Mouse (Mus musculus) NIH3T3 (cell line): ENCODE measurements around the gene Pnpo.

Experiments used
- DNase-seq: peaks from one replicate; pipeline ENCODE4 v3.0.0-alpha.2; 2012; ENCODE audit warnings: low read depth

Pnpo gene

DNA sequence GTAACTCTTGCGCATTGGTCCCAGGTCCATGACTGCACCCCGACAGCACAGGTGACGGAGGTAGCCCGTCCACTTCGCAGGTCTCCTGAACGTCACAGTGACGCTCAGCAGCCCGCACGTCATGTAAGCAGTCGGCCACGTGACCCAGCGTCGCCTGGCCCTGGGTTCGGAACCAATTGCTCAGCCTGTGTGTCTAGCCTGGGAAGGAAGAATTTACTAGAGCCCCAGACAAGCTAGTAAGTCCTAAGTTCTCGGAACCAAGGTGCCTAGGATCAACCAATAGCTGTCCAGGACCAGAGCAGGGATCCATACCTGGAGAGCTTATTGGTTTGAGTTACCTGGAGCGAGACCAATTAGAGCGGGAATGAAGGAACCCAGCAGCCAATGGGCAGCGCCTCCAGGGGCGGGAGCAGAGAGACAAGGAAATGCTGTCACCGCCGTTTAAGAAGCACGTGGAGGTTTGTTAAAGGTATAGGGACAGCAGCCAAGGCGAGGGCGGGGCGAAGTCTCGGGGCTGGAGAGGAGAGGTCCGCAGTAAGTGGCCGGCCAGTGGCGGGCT, at the start of gene Pnpo:
Pnpo (minus strand) TSS at position 241 of the 559 bp plus-strand sequence.
- peak; percentile 91 for DNase-seq

DNA sequence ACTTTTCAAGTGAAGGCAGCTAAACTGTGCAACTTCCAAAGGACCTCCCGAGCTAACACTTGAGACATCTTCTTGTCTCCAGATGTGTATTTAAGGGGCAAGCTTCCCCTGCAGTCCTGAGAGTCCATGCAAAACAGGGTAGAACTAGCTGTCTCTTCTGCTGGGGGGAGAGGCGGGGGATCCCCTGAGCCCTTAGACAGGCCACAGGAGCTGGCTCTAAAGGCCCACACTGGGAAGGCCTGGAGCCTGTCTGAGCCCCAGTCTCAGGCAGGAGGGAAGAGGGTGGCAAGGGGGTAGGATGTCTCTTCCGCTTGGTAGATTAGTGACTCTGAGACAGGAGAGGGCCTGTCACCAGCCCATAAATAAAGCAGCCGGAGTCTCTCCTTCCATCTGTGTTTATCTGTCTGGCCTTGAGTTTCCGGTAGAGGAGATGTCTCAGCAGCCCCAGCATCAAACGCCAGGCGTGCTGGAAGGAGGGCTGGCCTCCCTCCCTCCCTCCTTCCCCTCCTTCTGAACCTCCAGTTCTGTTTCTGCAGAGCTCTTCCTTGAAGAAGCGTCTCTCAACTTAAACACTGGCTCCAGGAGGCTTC, 49.0 kb upstream of the Pnpo start:
- no peak for DNase-seq

DNA sequence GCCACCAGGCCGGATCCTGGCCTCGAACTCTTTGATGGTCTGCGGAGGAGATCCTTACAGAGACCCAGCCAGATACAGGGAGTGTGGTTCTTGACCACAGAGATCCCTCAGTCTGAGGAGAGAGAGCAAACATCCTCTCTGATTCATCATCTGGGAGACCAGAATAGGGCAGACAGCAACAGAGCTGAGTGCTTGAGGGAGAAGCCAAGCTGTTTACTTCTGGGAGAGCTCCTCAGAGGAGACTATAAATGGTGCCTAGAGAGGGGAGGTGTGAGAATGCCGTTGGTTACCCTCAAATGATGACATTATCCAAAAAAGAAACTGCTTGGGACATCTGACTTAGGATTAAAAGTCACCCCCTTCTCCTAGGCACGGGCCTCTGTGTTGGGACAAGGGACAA, 47.7 kb upstream of the Pnpo start:
- no peak for DNase-seq

DNA sequence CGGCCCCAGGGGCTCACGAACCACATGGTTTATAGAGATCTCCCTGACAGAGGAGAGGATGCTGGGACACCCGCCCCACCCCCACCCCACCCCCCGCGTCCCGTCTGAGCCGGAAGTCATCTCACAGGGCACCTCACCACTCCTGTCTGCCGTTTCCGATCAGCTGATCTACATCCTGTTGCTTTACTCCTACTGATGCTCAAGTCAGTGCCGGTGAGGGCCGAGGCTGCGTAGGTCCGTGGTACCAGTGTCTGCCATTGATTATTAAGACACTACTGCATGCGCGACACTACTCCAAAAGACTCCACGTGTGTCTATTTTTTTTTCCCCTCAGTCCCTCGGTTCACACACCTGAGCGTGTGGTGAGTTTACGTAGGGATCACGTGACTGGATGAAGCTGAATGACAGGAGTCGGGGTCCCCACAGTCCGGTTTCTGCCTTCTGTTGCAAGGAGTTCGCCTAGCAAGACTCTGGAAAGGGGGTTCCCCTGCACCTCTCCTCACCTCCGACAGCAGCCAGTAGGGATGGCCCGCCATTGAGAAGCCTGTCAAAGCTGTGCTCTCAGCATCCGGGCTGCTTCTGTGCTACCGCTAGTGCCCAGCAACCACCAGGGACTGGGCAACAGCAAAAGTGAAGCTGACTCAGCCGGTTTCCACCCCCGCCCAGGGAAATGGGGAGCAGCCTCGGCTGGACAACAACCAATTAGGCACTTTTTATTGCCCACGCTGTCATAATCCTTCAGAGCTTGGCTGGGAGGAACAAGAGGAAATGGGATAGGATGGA, 44.3 kb upstream of the Pnpo start:
- DNase-seq = peak; percentile 72

DNA sequence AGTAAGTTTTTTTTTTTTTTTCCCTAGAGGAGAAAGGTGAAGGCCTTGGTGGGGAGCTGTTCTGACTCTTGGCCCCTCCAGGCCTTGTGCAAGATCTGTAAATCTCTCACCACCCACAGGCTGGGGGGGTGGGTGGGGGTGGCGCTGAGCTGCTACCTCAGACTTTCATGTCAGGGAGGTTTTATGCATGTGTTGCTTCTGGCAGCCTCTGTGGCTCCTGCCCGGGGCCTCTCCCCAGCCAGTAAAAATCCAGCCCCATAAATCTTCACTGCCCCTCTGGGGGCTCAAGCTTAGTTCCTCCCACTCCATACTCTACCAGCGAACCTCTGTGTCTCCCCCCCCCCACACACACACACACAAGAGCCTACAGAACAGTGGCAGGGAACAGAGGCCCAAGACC, 42.7 kb upstream of the Pnpo start:
- no peak for DNase-seq

DNA sequence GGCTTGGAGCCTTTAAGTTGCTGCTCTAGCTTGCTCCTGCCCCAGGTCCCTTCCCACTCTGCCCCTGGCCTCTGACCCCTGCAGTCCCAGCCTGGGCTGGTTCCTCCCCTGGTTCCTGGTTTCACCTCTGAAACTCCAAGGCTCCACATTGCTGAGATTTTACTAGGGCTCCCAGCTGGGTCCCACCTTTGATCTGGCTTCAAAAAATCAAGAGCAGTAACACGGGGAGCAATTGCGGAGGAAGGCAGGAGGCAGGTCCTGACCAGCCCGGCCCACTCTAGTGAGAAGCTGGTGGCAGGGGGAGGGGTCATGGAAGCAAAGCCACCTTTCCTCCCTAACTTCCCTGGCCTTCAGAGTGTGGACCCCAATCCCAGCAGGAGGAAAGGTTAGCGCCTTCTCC, 41.1 kb upstream of the Pnpo start:
- no peak for DNase-seq

DNA sequence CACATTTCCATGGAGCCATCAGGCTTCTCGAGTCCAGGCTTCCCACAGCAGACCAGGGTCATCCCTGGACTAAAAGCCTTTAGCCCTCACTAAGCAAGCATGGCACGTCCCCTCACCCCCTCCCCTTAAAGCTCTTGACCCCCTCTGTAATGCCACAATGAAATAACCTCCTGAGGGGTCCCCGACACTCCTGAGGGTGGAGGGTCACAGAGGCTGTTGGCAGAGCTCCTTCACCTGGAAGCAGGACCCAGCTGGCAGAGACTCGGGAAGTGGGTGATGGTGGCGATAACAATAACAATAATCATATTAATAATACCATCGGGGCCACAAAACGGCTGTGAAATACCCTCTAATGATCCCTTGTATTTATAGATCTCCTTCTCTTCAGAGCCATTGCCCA, 39.1 kb upstream of the Pnpo start, which contains the start of gene Sp2:
Sp2 (minus strand) TSS at position 101 of the 400 bp plus-strand sequence.
- DNase-seq = no peak

DNA sequence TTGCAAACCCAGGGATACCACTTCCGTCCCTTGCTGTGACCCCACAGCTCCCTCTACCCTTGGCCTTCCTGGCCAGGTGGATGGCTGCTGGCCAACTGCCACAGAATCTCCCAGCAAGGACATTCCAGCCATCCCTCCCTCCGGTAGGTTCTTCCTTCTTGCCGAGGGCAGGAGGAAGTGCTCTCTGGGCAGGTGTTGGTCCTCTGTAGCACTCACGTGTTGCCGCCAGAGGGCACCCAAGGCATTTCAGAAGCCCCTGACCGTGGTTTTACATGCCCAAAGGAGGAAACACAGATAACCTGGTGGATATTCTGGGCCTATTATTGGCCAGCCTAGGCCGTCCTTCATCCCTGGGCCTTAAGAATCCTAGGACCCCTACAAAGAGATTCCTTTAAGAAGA, 38.6 kb upstream of the Pnpo start:
- peak; percentile 91 for DNase-seq

DNA sequence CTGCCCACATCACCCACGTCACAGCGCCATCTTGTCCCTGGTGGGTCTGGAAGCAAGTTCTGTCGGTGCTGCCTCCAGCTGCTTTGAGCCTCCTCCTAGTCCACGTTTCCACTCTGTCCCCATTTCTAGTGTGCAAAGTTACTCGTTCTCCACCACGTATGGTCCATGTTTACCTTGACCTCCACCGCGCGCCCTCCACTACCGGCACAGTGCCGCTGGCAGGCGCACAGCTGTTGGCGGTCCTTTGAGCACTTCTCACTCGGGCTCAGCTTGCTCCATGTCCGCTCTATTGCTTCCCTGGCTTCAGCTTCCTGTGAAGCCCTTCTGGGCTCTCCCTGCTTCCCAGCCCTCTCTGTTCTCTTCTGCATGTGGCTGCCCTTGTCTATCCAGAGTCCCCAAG, 37.7 kb upstream of the Pnpo start:
- no peak for DNase-seq

DNA sequence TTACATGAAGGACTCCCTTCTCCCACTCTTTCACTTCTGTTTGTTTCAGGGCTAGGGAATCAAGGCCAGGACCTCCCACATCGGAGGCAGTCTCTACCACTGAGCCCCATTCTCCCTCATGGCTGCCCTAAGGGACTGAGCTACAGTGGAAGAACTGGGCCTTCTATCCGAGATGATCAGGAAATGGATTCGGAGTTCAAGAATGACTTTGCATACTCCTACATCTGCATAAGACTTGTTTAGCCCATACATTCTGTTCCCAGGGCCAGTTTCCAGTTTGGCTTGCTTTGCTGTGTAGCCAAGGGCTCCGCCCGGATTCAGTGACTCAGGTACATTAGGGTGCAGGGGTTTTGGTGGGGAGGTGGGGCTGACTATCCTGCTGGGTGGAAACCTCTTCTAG, 36.2 kb upstream of the Pnpo start:
- DNase-seq = peak; percentile 48

DNA sequence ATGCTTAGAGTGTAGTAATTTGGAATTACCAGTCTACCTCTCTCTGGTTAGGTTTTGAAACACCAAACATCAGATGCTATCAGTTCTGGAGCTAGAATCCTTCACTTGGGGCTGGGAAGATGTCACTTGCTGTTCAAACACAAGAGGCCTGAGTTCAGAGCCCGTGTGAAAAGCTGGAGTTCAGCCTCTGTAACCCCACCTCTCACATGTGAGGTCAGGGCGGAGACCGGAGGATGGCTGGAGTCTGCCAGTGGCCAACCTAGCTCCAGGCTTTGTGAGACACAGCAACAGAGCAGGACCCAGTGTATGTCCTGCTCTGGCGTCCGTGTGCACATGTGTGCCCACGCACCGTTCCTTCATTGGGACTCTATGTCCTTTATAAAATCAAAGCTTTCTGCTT, 35.5 kb upstream of the Pnpo start:
- DNase-seq = no peak

DNA sequence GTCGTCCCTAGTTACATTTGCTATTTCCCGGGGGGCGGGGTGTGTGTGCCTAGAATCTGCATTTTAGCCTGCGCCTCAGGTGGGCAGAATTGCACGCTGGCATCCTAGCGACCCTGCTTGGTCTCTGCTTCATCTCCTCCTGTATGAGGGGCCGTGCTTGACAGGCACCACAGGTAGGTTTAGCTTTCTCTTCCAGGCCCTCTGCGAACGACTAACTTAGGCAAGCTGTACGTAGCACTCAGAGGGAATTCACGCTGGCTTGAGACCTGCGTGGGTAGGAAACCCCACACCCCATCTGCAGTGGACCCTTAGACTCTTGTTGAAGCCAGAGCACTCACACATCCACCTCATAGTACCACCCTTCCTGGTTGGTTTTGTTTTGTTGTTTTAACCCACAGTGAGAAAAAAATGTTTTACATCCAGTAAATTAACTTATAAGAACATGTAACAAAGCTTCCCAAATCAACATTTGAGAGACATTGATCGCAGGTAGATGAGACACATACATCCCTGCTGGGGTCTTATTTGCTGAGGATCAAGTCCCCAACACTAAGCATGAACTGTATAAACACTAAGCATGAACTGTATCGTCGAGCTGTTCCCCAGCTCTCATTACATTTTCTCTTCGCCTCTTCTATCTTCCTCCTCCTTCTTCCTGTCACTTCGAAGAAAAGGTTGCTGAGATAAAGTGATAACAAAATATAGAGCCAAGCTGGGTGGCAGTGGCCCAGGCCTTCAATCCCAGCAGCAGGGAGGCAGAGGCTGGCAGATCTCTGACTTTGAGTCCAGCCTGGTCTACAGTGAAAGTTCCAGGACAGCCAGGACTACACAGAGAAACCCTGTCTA, 34.8 kb upstream of the Pnpo start:
- DNase-seq = no peak

DNA sequence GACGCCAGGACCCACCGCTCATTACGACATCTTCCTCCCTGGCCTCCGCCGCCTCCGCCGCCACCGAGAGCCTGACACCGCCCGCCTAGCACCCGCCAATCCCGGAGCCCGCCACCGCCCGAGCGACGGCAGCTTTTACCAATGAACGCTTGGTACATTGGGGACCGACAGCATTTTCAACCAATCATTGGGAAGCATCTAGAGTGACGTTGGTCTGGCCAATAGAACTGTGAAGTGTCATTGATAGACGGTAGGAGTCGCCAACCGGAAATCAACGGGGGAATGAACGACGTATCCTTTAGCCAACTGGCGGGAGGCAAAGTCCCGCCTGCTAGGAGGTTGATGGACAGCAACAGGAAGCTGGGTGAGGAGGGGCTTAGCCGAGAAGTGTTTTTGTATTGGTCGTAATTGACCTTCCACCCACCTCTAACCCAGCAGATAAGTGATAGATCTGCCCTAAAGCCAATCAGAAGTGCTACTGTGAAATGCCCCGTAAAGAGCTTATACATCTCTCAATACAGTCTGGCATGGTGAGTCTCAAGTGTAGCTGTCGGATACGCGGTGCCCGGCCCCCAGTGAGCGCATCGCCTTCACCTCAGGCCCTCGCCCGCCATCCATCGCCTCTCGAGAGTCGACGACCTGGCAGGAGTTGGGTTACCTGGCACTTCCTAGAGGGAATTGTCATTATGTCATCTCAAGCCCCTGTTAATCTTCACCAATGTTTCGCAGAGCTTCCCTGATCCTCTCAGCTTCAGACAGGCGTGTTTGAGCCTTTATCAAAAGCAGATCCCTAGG, 34.0 kb upstream of the Pnpo start:
- peak; percentile 99 for DNase-seq

DNA sequence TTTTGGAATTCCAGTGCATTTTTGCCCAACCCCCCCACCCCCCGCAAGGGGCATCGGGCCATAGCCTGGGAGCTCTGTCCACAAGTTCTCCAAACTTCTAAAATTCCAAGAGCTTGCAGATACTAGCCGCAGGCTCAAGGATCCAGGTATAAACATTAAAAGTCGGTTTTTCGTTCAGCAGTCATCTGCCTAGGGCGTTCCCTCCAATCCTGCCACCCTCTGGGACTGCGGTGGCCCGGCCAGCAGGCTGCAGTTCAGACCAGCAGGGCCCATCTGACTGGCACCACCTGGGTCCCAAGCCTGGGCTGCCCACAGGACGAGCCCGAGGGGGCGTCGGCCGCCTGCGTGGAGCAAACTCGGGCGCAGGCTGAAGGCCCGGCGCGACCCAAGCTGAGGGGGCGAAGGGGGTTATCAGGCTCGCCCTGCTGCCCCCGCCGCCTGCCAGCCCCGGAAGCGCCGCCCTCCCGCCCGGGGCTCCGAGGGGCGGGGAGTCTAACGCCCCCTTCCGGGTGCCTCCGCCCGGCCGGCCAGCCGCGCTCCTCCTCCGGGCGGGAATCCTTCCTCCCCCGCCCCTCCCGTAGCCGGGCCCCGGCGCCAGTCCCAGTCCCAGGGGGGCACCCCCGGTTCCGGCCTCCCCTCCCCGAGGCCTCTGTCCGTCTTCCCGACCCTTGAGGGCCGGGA, 33.3 kb upstream of the Pnpo start:
- DNase-seq = peak; percentile 92

DNA sequence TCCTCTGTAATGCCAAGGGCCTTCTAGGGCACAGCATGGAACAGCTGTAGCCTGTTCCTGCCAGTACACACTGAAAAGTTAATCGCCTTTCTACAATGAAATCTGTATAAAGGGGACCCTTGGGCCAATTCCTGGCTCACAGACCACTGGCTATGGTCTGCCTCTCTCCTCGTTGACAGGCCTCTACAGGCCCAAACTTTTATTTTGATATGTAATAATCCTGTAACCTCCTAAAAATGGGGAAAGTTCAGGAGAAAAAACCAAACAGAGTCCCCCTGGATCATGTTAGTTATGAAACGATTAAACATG, 32.5 kb upstream of the Pnpo start:
- DNase-seq = no peak

DNA sequence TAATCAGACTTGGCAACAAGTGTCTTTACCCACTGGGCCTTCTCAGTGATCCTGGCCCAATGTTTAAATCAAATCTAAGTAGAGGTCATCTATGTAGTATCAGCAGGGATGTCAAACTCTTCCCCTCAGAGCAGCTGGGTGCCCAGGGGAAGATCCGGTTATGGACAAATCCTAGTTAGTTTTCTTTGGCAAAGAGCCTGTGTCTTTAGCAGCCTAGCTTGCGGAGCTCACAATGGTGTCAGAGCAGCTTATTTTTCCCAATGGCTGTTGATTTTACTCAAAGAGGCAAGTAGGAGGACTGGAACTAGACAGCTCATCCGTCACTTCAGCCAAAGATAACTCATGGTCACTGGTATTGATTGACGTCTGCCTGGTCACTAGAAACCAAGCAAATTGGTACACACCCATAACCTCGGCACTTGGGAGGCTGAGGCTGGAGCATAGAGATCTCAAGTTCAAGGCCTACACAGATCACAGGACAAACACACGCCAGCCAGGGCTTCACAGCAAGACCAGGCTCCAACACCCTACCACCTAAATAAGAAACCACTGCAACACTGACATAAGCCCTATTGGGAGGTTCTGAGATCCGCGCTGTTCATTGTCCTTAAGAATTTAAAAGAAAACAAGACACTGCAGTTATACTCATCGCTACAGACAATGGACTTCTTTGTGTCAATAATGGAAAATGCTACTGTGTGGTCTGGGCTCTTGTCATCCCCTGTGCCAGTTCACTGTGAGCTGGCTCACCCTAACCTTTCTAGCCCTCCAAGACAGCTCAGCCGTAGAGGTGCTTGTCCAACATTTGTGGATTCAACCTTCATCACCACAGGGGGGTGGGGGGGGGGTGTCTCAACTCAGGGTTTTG, 32.0 kb upstream of the Pnpo start:
- peak; percentile 66 for DNase-seq

DNA sequence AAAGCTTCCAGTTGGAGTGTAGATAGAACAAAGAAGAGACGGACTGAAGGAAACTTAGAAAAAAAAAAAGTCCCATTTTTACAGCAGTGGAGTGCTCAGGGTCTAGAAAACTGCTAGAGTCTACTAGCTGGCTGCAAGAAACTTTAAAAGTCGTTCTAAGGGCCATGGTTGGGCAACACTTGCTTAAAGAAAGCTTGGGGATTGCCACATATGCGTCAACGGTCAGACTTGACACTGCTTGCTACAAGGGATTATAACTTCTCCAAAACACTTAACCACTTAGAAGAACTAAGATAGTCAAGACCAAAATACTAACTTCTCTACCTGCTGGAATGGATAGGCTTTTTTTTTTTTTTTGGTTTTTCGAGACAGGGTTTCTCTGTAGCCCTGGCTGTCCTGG, 31.0 kb upstream of the Pnpo start:
- peak; percentile 61 for DNase-seq

DNA sequence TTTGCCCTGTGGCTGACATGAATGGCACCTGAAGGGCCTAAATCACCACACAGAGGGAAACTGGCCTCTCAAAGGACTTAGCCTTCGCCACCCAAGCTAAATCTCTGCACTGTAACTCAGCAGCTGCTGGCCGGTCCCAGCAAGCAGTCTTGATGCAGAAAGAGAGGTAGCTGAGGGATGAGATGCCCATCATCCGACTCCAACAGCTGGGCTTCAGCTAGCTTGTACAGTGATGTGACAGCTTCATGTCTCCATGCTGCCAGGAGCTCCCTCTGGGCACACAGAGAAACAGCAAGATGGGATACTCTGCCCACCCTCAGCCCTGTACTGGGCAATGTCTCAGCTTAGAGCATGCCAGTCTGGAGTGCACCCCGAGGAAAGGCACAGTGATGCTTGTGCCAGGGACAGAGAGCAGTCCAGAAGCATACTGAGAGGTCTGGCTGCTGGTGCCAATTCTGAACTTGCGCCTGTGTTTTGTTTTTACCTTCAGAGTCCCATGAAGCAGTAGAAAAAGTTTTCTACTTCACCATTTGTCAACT, 29.7 kb upstream of the Pnpo start:
- no peak for DNase-seq

DNA sequence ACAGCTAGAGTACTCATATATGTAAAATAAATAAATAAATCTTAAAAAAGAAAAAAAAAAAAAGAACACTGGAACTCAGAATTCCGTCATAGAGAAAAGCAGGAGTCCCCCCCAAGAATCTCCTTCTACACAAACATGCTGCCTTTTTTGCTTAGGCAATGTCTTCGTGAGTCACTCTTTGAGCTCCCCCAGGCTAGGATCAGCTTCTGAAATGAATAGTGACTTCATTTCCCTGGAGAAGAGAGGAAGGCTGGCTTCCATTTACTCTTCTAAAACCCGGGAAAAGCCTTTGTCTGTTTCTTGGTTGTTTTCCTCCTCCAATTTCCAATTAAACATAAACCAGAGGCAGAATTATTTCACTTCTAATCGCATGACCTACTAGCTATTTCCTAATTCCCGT, 29.1 kb upstream of the Pnpo start:
- DNase-seq = peak; percentile 83

DNA sequence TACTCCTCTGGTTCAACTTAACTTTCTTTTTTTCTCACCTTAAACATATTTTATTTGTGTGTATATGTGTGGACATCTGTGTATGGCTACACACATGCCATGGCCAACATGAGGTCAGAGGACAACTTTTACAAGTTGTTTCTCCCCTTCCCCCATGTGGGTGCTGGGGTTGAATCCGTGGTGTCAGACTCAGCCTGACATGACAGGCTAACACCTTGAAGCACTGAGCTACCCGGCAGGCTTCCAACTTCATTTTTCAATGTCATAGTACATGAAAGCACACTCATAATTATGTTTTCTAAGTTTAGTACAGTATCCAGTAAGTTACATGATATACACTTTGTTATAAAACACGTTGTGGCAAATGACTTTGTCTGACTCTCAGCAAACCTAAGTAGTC, 26.6 kb upstream of the Pnpo start:
- DNase-seq = peak; percentile 59
